ENCODE assay signal across 14 mouse cellular contexts in the genomic region with DNA sequence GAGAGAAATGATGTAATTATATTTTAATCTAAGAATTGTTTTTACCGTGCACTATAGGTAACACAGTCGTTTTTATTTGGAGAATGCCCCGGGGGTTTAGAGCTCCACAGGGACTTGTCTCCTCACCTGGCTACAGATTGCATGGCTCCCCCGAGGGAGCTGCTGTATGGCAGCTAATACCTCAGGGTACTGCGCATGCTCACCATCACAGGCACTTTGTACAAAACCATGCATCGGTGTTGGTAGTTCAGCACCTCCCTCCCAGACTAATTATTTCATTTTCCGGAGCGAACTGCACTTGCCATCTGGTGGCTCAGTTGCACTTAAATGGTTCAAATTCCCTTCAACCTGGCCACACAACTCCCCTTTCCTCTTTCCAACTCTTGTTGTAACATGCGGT.
"Had no signal": no experiment of that assay in that cellular context is flagged by ENCODE, and none has a peak within 500 bp of the region (broad histone marks: within the 10 kb centered on the region; RNA-seq: fewer than 3 reads in every experiment).

No protein-coding gene starts in this region.

- DNase-seq: kidney, postnatal 14 days; lung, postnatal 14 days; thymus, adult 2 months; thymus, postnatal 36 days had no signal

- H3K9me3 ChIP-seq: kidney, embryonic 15.5 days; limb, embryonic 15.5 days; liver, embryonic 12.5 days; lung, embryonic 15.5 days; midbrain, embryonic 15.5 days; neural tube, embryonic 12.5 days had no signal

- H3K27me3 ChIP-seq: limb, embryonic 15.5 days; liver, embryonic 12.5 days; lung, embryonic 15.5 days; megakaryocyte, embryonic 14.5 days; midbrain, embryonic 15.5 days; neural tube, embryonic 12.5 days had no signal

- H3K9ac ChIP-seq: kidney, embryonic 15.5 days; limb, embryonic 15.5 days; liver, embryonic 12.5 days; lung, embryonic 15.5 days; midbrain, embryonic 15.5 days; neural tube, embryonic 12.5 days had no signal

- H3K4me2 ChIP-seq: kidney, embryonic 15.5 days; limb, embryonic 15.5 days; liver, embryonic 12.5 days; lung, embryonic 15.5 days; midbrain, embryonic 11.5 days; midbrain, embryonic 15.5 days; neural tube, embryonic 12.5 days had no signal

- ATAC-seq: liver, embryonic 12.5 days; midbrain, embryonic 15.5 days had no signal

- H3K27ac ChIP-seq: kidney, embryonic 15.5 days; limb, embryonic 15.5 days; liver, embryonic 12.5 days; lung, embryonic 15.5 days; macrophage; midbrain, embryonic 15.5 days; neural tube, embryonic 12.5 days; stomach, postnatal 0 days had no signal

- H3K4me3 ChIP-seq: kidney, embryonic 15.5 days; limb, embryonic 15.5 days; liver, embryonic 12.5 days; lung, embryonic 15.5 days; megakaryocyte, embryonic 14.5 days; midbrain, embryonic 15.5 days; neural tube, embryonic 12.5 days had no signal

- H3K4me1 ChIP-seq: limb, embryonic 15.5 days; liver, embryonic 12.5 days; lung, embryonic 15.5 days; megakaryocyte, embryonic 14.5 days; midbrain, embryonic 15.5 days; neural tube, embryonic 12.5 days had no signal

- H3K36me3 ChIP-seq: kidney, embryonic 15.5 days; limb, embryonic 15.5 days; liver, embryonic 12.5 days; lung, embryonic 15.5 days; midbrain, embryonic 15.5 days; neural tube, embryonic 12.5 days had no signal
